Comparison of ENCODE assay signal across 8 mouse cellular contexts in the genomic region with DNA sequence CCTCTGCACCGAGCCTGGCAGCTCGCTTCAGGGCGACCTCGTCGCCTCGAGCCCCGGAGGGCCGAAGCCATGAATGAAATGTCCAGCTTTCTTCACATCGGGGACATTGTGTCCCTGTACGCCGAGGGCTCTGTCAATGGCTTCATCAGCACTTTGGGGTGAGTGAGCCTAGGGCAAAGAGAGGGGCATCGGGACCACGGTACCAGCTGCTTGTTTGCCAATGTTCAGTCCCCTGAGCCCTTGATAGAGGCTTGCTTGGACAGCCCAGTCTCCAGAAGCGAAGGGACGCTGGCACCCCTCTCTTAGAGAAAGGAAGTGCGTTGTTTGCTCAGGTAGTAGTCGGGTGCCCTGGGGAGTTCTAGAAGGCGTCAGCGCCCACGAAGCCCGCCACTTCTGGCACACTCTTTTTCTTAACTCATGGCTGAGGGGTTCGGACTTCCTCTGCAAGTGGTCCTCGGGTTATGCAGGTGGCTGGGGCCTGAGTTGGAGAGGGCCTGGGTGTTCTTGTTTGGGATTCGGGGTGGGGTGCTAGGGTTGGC. TPM values are rescaled to one million over a fixed set of nuclear protein-coding genes. Genes with fewer than 3 reads are reported as not detected.
DNase-seq lines count a peak whose midpoint lies in the region; ATAC-seq and TF ChIP-seq lines count a peak whose summit lies in the region.

No protein-coding gene starts in this region.

- no peak for ATAC-seq in hindbrain, embryonic 16.5 days

- H3K4me1 ChIP-seq in bone marrow, adult 2 months (ENCODE audit: control insufficient read depth, insufficient read depth, low read length) = no peaks in the 10 kb centered on the region
- peaks cover 12% of the 10 kb centered on the region; the same call in 1 of the 2 replicates for H3K4me1 ChIP-seq in hindbrain, embryonic 16.5 days (ENCODE audit: control insufficient read depth, insufficient read depth, low read depth, low read length)

- 2% methylated on average over 24 of the region's 24 CpGs for WGBS in bone marrow, adult 2 months
- WGBS in hindbrain, embryonic 16.5 days = 1% methylated on average over 24 of the region's 24 CpGs

- no peak for TF ChIP-seq POLR2A in bone marrow, adult 2 months (IDR thresholded peaks at IDR 0.05; ENCODE audit: borderline replicate concordance, control insufficient read depth, low read depth, low read length)

- H3K9ac ChIP-seq in hindbrain, embryonic 16.5 days (ENCODE audit: low read depth, low read length) = peak overlapping the region; percentile 56

- H3K9me3 ChIP-seq in hindbrain, embryonic 16.5 days (ENCODE audit: control insufficient read depth, low read length) = no peaks in the 10 kb centered on the region

- peaks cover 39% of the 10 kb centered on the region for H3K27me3 ChIP-seq in hindbrain, embryonic 16.5 days (replicated peaks; ENCODE audit: control insufficient read depth, insufficient read depth, low read length)

- peak overlapping the region; percentile 48 for H3K4me3 ChIP-seq in left cerebral cortex, adult 2 months
- H3K4me3 ChIP-seq in bone marrow, adult 2 months (replicated peaks; ENCODE audit: control insufficient read depth, low read depth, low read length) = peak overlapping the region; percentile 84
- H3K4me3 ChIP-seq in hindbrain, embryonic 16.5 days (ENCODE audit: low read length) = peak overlapping the region; percentile 51

- H3K4me2 ChIP-seq in hindbrain, embryonic 16.5 days (ENCODE audit: low read length) = peak overlapping the region; percentile 84

- TF ChIP-seq CTCF in left cerebral cortex, adult 2 months (IDR thresholded peaks at IDR 0.05) = no peak
- TF ChIP-seq CTCF in bone marrow, adult 2 months (IDR thresholded peaks at IDR 0.05; ENCODE audit: control insufficient read depth, insufficient read depth, low read length) = no peak

- DNase-seq in left cerebral cortex, adult 2 months (ENCODE audit: extremely low spot score in 1 of 2, low spot score in 2 of 2) = no peak
- DNase-seq in left cerebral cortex, postnatal 14 days (ENCODE audit: low spot score in 2 of 2) = no peak
- peak; percentile 25 to 50 for DNase-seq in natural killer cell, adult 2 months (ENCODE audit: low spot score in 2 of 2)
- no peak for DNase-seq in layer of hippocampus, adult 8-10 months (ENCODE audit: low spot score in 2 of 2)
- DNase-seq in testis, postnatal 14 days (ENCODE audit: low spot score) = no peak
- DNase-seq in right cerebral cortex, postnatal 14 days = no peak

- intact Hi-C loops in left cerebral cortex, adult 2 months (cut with DNase I) = no loop called here
- intact Hi-C loops in left cerebral cortex, postnatal 14 days (cut with DNase I) = no loop called here

- peak overlapping the region; percentile 32 for H3K27ac ChIP-seq in left cerebral cortex, adult 2 months
- H3K27ac ChIP-seq in bone marrow, adult 2 months (ENCODE audit: control insufficient read depth, insufficient read depth, low read depth, low read length, poor library complexity) = peak overlapping the region; percentile 83
- H3K27ac ChIP-seq in hindbrain, embryonic 16.5 days (ENCODE audit: low read depth, low read length) = no peak overlapping the region

- no peaks in the 10 kb centered on the region for H3K36me3 ChIP-seq in hindbrain, embryonic 16.5 days (ENCODE audit: control insufficient read depth, insufficient read depth, low read length)

RNA-seq across cellular contexts. Expression of a gene that starts 0.5 kb away (rescaled TPM):
- 1 to 10 TPM; 2.2 to 3.3 TPM for total RNA-seq in left cerebral cortex, adult 2 months (2021)
- 1 to 10 TPM; 2.2 to 2.4 TPM for total RNA-seq in left cerebral cortex, postnatal 14 days (2021)
- 10.8 and 12.5 TPM in 2 replicates for polyA plus RNA-seq in bone marrow, adult 2 months (2011; ENCODE audit: insufficient read depth, insufficient read length, low replicate concordance, missing spikeins)
- 0.84 and 0.94 TPM in 2 replicates for polyA plus RNA-seq in hindbrain, embryonic 16.5 days (2015; fragmentation: Nextera tagmentation; extraction: Ambion mirVana)
- total RNA-seq in layer of hippocampus, adult 8-10 months (2022) = 1 to 10 TPM; 3.0 to 4.8 (median 3.7) TPM

RNA-seq across cellular contexts. Expression of a gene that starts 28.8 kb away (rescaled TPM):
- total RNA-seq in left cerebral cortex, adult 2 months (2021) = 10 to 100 TPM; 13.0 to 14.0 TPM
- total RNA-seq in left cerebral cortex, postnatal 14 days (2021) = 10 to 100 TPM; 25.3 to 25.4 TPM
- 34.2 and 56.8 TPM in 2 replicates for polyA plus RNA-seq in bone marrow, adult 2 months (2011; ENCODE audit: insufficient read depth, insufficient read length, low replicate concordance, missing spikeins)
- 4.0 and 4.1 TPM in 2 replicates for polyA plus RNA-seq in hindbrain, embryonic 16.5 days (2015; fragmentation: Nextera tagmentation; extraction: Ambion mirVana)
- total RNA-seq in layer of hippocampus, adult 8-10 months (2022) = 10 to 100 TPM; 11.6 to 15.9 (median 13.7) TPM

Comparison
In these comparisons a context has a peak if more than half of its experiments do, and no peak if none do; other contexts are left out.
1. DNase-seq: peak in natural killer cell, adult 2 months (2 of 2); none in left cerebral cortex, adult 2 months (0 of 2), left cerebral cortex, postnatal 14 days (0 of 2), layer of hippocampus, adult 8-10 months (0 of 2), testis, postnatal 14 days (single experiment) and right cerebral cortex, postnatal 14 days (single experiment).
2. Peak in every context shown above with its lines, with median percentiles within 50 percentile points of each other: H3K4me3 ChIP-seq.